Mouse (Mus musculus) stomach, postnatal 0 days (tissue): ENCODE measurements around the gene Pou2f3. TPM values are rescaled to one million over a fixed set of nuclear protein-coding genes. Genes with fewer than 3 reads are reported as not detected.

Experiments used
- ATAC-seq: fragments of 200-750 bp; cut with Nextera tagmentation; 2 replicates; pipeline ENCODE4 v1.8.0; 2017; ENCODE audit not compliant: low FRiP score, low TSS enrichment
- DNase-seq: peaks from one replicate; pipeline ENCODE4 v3.0.0-alpha.2; 2016; ENCODE audit warnings: low spot score
- H3K27ac ChIP-seq: fragments of 300-500 bp; sonication (generic); replicated peaks from 2 replicates; pipeline ENCODE4 v1.5.1; 2014; ENCODE audit warnings: mild to moderate bottlenecking, control low read depth
- H3K27me3 ChIP-seq: fragments of 300-500 bp; sonication (generic); 2 replicates; pipeline ENCODE4 v1.6.1; 2014; ENCODE audit warnings: low read length; ENCODE audit not compliant: control insufficient read depth, insufficient read depth
- H3K36me3 ChIP-seq: fragments of 300-500 bp; sonication (generic); 2 replicates; pipeline ENCODE4 v1.6.1; 2014; ENCODE audit warnings: low read length, mixed read lengths; ENCODE audit not compliant: control insufficient read depth, insufficient read depth
- H3K4me1 ChIP-seq: fragments of 300-500 bp; sonication (generic); replicated peaks from 2 replicates; pipeline ENCODE4 v1.6.1; 2014; ENCODE audit warnings: antibody characterized with exemption; ENCODE audit not compliant: control insufficient read depth, insufficient read depth
- H3K4me2 ChIP-seq: fragments of 300-500 bp; sonication (generic); replicated peaks from 2 replicates; pipeline ENCODE4 v1.6.1; 2014; ENCODE audit warnings: low read depth, mild to moderate bottlenecking, control low read depth, moderate library complexity
- H3K4me3 ChIP-seq: fragments of 300-500 bp; sonication (generic); 2 replicates; pipeline ENCODE4 v1.5.1; 2014; ENCODE audit warnings: low read depth, low read length, control low read depth
- H3K9ac ChIP-seq: fragments of 300-500 bp; sonication (generic); 2 replicates; pipeline ENCODE4 v1.6.1; 2014; ENCODE audit warnings: mild to moderate bottlenecking, low read length, control low read depth, mixed read lengths
- H3K9me3 ChIP-seq: fragments of 300-500 bp; sonication (generic); 2 replicates; pipeline ENCODE4 v1.6.1; 2016; ENCODE audit warnings: low read length; ENCODE audit not compliant: control insufficient read depth
- CTCF ChIP-seq: IDR thresholded peaks from 2 replicates; pipeline ENCODE4 v1.5.1; 2016; ENCODE audit warnings: antibody characterized with exemption, low read depth, mild to moderate bottlenecking, moderate library complexity
- EP300 ChIP-seq: optimal IDR thresholded peaks from 2 replicates; pipeline ENCODE3; 2016; ENCODE audit warnings: antibody characterized with exemption
- WGBS: fragments of 180-500 bp; shearing (Covaris S2); extraction: QIAGEN DNeasy Blood & Tissue Kit; methylation state at CpG from one replicate; pipeline ENCODE4 v1.1.7; 2014; 5-methylcytosine and 5-hydroxymethylcytosine counted together
- polyA plus RNA-seq: library from polyadenylated mRNA; unstranded; fragments of >200 nt; fragmentation: Nextera tagmentation; extraction: Ambion mirVana; gene quantifications from 2 replicates; pipeline ENCODE4 v1.2.1, GENCODE M21; 2015

Pou2f3 gene
- polyA plus RNA-seq, 1 experiment from 2014 or later = 1.7 TPM

- TF ChIP-seq CTCF = no peak
- TF ChIP-seq EP300 = no peak
- no peaks in the 10 kb centered on the region; the same call in 1 of the 2 replicates for H3K4me1 ChIP-seq
- no peak overlapping the region for H3K9ac ChIP-seq
- H3K4me2 ChIP-seq = no peak overlapping the region
- DNase-seq = no peak
- 40% methylated on average over 3 of the region's 3 CpGs for WGBS
- no peak overlapping the region for H3K27ac ChIP-seq
- H3K27me3 ChIP-seq = no peaks in the 10 kb centered on the region
- no peaks in the 10 kb centered on the region for H3K9me3 ChIP-seq
- H3K4me3 ChIP-seq = no peak overlapping the region
- no peak for ATAC-seq
- no peaks in the 10 kb centered on the region for H3K36me3 ChIP-seq
These were observed 116.4 kb downstream of the Pou2f3 start for GRCm38 (mm10) chr9:43093803-43094202.

GRCm38 (mm10) chr9:43085686-43086285, 124.4 kb downstream of the Pou2f3 start:
- Histone ChIP-seq H3K36me3 (no peaks in the 10 kb centered on the region), H3K4me1 (peaks cover 10% of the 10 kb centered on the region; the same call in 1 of the 2 replicates), H3K27me3 (no peaks in the 10 kb centered on the region), H3K4me3 (no peak overlapping the region), H3K9me3 (no peaks in the 10 kb centered on the region), H3K4me2 (no peak overlapping the region), H3K9ac (no peak overlapping the region), H3K27ac (0 out of 2 replicates have a peak overlapping the region, but pooled peaks have one; percentile 30)
- ATAC-seq = no peak
- no peak for DNase-seq
- TF ChIP-seq CTCF (no peak), EP300 (no peak)
- 51% methylated on average over 1 of the region's 1 CpGs for WGBS

GRCm38 (mm10) chr9:43084496-43085362, 125.4 kb downstream of the Pou2f3 start:
- ATAC-seq = no peak
- Histone ChIP-seq H3K4me3 (no peak overlapping the region), H3K36me3 (no peaks in the 10 kb centered on the region), H3K27me3 (no peaks in the 10 kb centered on the region), H3K9me3 (no peaks in the 10 kb centered on the region), H3K4me1 (peaks cover 10% of the 10 kb centered on the region; the same call in 1 of the 2 replicates), H3K9ac (no peak overlapping the region), H3K27ac (no peak overlapping the region), H3K4me2 (no peak overlapping the region)
- WGBS = 46% methylated on average over 7 of the region's 7 CpGs
- DNase-seq = no peak
- peak; percentile 47 for TF ChIP-seq EP300
- no peak for TF ChIP-seq CTCF

GRCm38 (mm10) chr9:43083441-43084055, 126.6 kb downstream of the Pou2f3 start:
- no peak for DNase-seq
- H3K4me1 ChIP-seq = peaks cover 10% of the 10 kb centered on the region; the same call in 1 of the 2 replicates
- no peak overlapping the region for H3K27ac ChIP-seq
- no peak overlapping the region for H3K9ac ChIP-seq
- 61% methylated on average over 7 of the region's 7 CpGs for WGBS
- no peaks in the 10 kb centered on the region for H3K27me3 ChIP-seq
- no peak for ATAC-seq
- no peaks in the 10 kb centered on the region for H3K36me3 ChIP-seq
- H3K4me3 ChIP-seq = no peak overlapping the region
- no peak for TF ChIP-seq EP300
- TF ChIP-seq CTCF = no peak
- no peak overlapping the region for H3K4me2 ChIP-seq
- H3K9me3 ChIP-seq = no peaks in the 10 kb centered on the region

- Histone ChIP-seq H3K27ac (no peak overlapping the region; the same call in 1 of the 2 replicates), H3K4me1 (no peaks in the 10 kb centered on the region), H3K4me2 (no peak overlapping the region), H3K9ac (no peak overlapping the region), H3K9me3 (no peaks in the 10 kb centered on the region), H3K27me3 (no peaks in the 10 kb centered on the region), H3K4me3 (no peak overlapping the region), H3K36me3 (no peaks in the 10 kb centered on the region)
- no peak for DNase-seq
- ATAC-seq = no peak
- WGBS = 54% methylated on average over 3 of the region's 3 CpGs
- no peak for TF ChIP-seq EP300
- TF ChIP-seq CTCF = no peak
These were observed 131.5 kb downstream of the Pou2f3 start for GRCm38 (mm10) chr9:43078711-43079110.
